Mouse (Mus musculus) thymus, adult 2 months (tissue): ENCODE measurements around the gene Hist1h2ai.
A peak's percentile ranks its signal among the peaks of the same experiment; 100 is the strongest.

Source experiments
- CTCF ChIP-seq: fragments of 200-500 bp; IDR thresholded peaks from 2 replicates; pipeline ENCODE4 v1.5.1; 2012; ENCODE audit warnings: mild to moderate bottlenecking, control low read depth, low read length, moderate library complexity, borderline replicate concordance; ENCODE audit not compliant: control insufficient read depth, poor library complexity, insufficient read depth; ENCODE audit errors: extremely low read depth
- POLR2A ChIP-seq: fragments of 200-500 bp; IDR thresholded peaks from 2 replicates; pipeline ENCODE4 v1.6.1; 2012; ENCODE audit warnings: mild to moderate bottlenecking, low read length, control low read depth, moderate library complexity; ENCODE audit not compliant: control insufficient read depth, poor library complexity, insufficient read depth; ENCODE audit errors: extremely low read depth

GRCm38 (mm10) chr13:21722373-21722925 lies 6.2 kb downstream of the Hist1h2ai start:
- TF ChIP-seq CTCF (no peak), POLR2A (peak; percentile 5; the same call in 1 of the 2 replicates)
